Mouse (Mus musculus) c-Kit-negative CD71-positive TER-119-positive erythroid progenitor cells, embryonic 14.5 days (primary cell): ENCODE measurements around the gene Bloc1s4.
A peak's percentile ranks its signal among the peaks of the same experiment; 100 is the strongest.

Experiments
- DNase-seq: peaks from one replicate; pipeline ENCODE4 v3.0.0-alpha.2; 2013; ENCODE audit warnings: low read depth, low spot score

Bloc1s4 gene

GRCm38 (mm10) chr5:36742126-36742848, 6.2 kb downstream of the Bloc1s4 start:
- peak; percentile 78 for DNase-seq

- no peak for DNase-seq
Observed at GRCm38 (mm10) chr5:36739829-36740228, 8.6 kb downstream of the Bloc1s4 start.

- no peak for DNase-seq
Observed at GRCm38 (mm10) chr5:36738799-36739615, 9.4 kb downstream of the Bloc1s4 start.

GRCm38 (mm10) chr5:36737765-36738164, 10.7 kb downstream of the Bloc1s4 start:
- DNase-seq = no peak

GRCm38 (mm10) chr5:36736009-36736408, 12.4 kb downstream of the Bloc1s4 start:
- peak; percentile 95 for DNase-seq

- no peak for DNase-seq
Observed at GRCm38 (mm10) chr5:36735106-36735505, 13.3 kb downstream of the Bloc1s4 start.

GRCm38 (mm10) chr5:36733405-36733804, 15.0 kb downstream of the Bloc1s4 start:
- peak; percentile 74 for DNase-seq

GRCm38 (mm10) chr5:36731901-36732652, 16.4 kb downstream of the Bloc1s4 start:
- peak; percentile 65 for DNase-seq

GRCm38 (mm10) chr5:36730689-36731088, 17.8 kb downstream of the Bloc1s4 start:
- no peak for DNase-seq

GRCm38 (mm10) chr5:36729923-36730322, 18.5 kb downstream of the Bloc1s4 start:
- no peak for DNase-seq

- DNase-seq = no peak
Observed at GRCm38 (mm10) chr5:36729086-36729473, 19.4 kb downstream of the Bloc1s4 start.

GRCm38 (mm10) chr5:36728403-36729085, 19.9 kb downstream of the Bloc1s4 start:
- no peak for DNase-seq

- no peak for DNase-seq
Observed at GRCm38 (mm10) chr5:36727776-36728175, 20.7 kb downstream of the Bloc1s4 start.

- no peak for DNase-seq
Observed at GRCm38 (mm10) chr5:36727136-36727535, 21.3 kb downstream of the Bloc1s4 start.

GRCm38 (mm10) chr5:36726387-36726801, 22.1 kb downstream of the Bloc1s4 start:
- DNase-seq = no peak

GRCm38 (mm10) chr5:36725861-36726260, 22.6 kb downstream of the Bloc1s4 start:
- no peak for DNase-seq

- no peak for DNase-seq
Observed at GRCm38 (mm10) chr5:36724274-36724673, 24.2 kb downstream of the Bloc1s4 start.

- no peak for DNase-seq
Observed at GRCm38 (mm10) chr5:36723356-36723755, 25.1 kb downstream of the Bloc1s4 start.

- no peak for DNase-seq
Observed at GRCm38 (mm10) chr5:36722415-36722856, 26.0 kb downstream of the Bloc1s4 start.

GRCm38 (mm10) chr5:36720710-36721375, 27.6 kb downstream of the Bloc1s4 start:
- peak; percentile 85 for DNase-seq

GRCm38 (mm10) chr5:36720219-36720618, 28.2 kb downstream of the Bloc1s4 start:
- DNase-seq = no peak
